Mouse (Mus musculus) right cerebral cortex, adult 18-20 months (tissue): ENCODE results near the gene Ids.
"Not testable (repeated sequence)": the region's sequence is repeated elsewhere in the genome, so short reads cannot be mapped to it uniquely, and the experiment has no call there.

Source experiments
- DNase-seq: peaks from one replicate; pipeline ENCODE4 v3.0.0; 2022; ENCODE audit warnings: mixed read lengths

Ids gene

DNA sequence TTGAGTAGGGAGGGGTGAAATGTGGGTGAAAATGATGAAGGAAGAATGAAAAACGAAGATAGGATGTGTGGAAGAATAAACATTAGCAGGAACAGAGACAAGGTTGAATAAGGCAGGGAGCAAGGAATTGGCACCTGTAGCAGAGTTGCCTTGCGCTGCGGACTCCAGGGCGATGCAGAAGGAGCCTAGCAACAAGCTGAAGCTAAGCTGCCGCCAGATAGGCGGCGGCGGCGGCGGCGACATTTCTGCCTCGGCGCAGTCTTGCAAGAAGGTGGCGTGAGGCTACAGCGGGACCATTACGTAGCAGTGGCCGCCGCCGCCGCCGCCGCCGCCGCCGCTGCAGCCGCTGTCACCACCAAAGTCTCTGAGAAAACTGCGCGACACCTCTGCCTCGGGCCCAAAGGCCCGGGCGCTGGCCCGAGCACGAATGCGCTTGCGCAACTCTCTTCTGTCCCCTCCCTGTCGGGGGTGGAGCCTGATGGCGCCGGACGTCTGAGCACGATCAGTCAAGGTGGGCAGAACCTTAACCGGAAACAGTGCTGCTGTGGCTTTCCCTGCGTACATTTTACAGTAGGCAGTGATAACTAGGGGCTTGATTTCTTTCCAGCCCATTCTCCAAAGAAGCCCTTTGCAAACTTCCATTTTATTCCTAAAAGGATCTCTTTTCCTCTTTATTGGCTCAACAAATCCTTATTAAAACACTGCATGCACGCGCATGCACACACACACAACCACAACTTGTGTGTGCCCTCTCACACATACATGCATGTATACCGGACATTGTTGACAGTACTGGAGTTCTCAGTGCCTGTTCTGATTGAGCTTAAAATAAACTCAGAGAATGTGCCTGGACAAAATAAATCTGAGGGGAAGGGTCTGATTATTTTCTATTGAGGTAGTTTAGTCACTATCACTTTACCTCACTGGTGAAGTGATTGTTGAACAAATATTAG, at the start of gene Ids:
Gene Ids, minus strand, starts transcription at position 424 of the 953 bp plus-strand sequence.
- peak; percentile 90 for DNase-seq

DNA sequence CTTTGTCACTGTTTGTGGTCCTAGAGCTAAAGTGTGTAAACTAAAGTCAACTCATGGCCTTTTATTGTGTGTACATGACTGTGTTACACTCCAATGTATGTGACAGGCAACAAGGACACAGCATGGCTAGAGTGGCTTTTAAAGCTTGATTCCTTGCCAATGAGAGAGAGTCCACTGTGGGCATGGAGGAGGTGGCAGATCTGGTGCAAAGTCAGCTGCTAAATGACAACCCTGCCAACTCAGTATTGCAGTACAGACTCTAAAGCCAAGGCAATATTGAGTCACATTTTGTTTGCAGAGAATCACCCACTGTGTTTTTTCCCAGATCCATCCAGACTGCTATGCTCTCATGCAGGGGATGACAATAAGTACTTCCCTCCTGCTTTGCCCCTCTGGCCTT, 27.8 kb upstream of the Ids start:
- not testable (repeated sequence) for DNase-seq

- DNase-seq, result no peak
Measured at GRCm38 (mm10) chrX:70385962-70386351, 21.1 kb upstream of the Ids start.

- peak; percentile 80 for DNase-seq
Measured at GRCm38 (mm10) chrX:70385276-70385961, 20.5 kb upstream of the Ids start, which contains the start of gene 1110012L19Rik. Gene 1110012L19Rik (plus strand): TSS chrX:70385877.

GRCm38 (mm10) chrX:70384917-70385275, 20.0 kb upstream of the Ids start:
- no peak for DNase-seq

DNA sequence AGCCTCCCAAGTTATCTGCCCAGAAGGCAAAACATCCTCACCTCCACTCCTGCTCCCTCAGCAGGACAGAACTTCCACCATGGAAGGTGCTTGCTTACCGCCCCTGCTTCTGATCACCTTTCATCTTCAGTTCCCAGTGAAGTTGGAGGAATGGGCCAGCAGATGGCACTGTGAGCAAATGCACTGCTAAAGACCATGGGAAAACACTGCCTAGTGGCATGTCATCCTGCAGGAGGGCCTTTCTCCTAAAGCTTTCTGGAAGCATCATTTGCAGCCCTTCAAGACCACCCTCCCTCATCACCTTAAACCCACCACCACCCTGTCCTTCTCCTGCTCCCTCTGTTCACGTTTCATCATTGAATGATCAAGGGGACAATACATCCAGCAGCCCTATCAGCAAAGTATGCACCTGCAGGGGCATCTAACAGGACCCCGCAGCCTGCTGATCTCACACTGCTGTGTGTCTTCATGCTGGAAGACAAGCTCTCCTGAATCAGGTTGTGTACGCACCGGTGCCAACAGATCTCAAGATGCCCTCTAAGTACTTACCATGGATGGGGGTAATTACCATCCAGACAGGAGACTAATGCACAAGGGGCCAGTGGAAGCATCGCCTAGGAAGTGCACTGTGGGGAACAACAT, 9.7 kb upstream of the Ids start:
- DNase-seq, result not testable (repeated sequence)

DNA sequence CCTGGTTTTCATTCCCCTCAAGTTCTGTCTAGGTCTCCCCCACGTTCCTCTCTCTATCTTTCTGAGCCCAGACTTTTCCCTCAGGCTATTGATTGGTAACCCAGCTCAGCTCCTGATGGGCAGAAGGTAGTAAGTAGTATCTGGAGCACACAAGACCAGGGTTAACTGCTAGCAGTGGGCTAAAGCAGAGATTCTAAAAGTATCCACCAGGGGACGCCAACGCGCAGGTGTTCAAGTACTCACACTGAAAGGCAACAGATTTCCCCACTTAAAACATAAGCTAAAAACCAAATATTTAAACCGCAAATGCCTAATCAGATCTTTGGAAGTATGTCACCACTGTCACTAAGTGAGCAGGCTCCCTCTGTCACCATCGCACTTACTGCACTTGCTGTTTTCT, 4.9 kb upstream of the Ids start:
- not testable (repeated sequence) for DNase-seq

- DNase-seq, result no peak
Measured at GRCm38 (mm10) chrX:70364202-70364601, 682 bp downstream of the Ids start.

DNA sequence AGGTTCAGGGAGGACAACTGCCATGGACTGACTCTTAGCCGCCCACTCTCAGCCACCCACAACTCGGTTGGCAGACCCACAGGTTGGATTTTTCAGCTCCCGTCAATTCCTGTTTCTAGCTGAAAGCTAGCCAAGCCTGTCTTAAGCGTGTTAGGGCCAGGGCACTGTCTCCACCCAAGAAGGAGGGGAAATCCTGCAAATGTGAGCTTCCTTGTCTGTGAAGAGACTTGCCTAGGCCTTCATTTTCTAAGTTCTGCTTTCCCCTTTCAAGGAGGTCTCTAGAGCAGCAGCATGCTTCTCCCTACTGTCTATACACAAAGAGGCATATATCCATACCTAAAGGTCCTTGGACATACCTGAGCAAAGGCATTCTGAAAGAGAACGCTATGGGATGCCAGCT, 1.4 kb downstream of the Ids start:
- DNase-seq, result peak; percentile 24

- DNase-seq, result peak; percentile 6
Measured at GRCm38 (mm10) chrX:70362985-70363384, 1.9 kb downstream of the Ids start.

GRCm38 (mm10) chrX:70330202-70330843, 34.6 kb downstream of the Ids start:
- DNase-seq, result peak; percentile 66

DNA sequence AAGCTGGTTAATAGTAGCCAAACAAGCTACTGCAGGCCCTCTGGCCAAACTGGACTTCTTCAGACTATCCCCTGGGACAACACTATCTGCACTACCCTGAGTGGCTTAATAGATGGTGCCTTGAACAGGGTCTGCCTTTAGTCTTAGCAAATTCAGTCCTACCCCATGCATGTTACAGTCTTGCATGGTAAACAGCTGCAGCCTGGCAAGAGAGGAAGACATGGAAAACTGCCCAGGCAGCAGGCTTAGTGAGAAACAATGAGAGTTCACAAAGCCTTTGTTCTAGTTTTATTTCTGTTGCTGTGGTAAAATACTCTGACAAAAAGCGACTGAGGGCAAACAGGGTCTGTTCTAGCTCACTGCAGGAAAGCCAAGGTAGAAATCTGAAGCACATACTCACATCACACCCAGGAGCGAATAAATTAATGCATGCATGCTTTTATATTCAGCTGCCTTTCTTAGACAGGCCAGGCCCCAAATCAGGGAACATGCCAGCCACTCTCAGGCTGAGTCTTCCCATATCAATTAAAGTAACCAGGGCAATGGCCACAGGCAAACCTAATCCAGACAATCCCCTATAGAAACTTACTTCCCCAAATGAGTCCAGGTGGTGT, 36.2 kb downstream of the Ids start:
- DNase-seq, result no peak

- DNase-seq, result no peak
Measured at GRCm38 (mm10) chrX:70327656-70328055, 37.2 kb downstream of the Ids start.

- DNase-seq, result no peak
Measured at GRCm38 (mm10) chrX:70319254-70319653, 45.6 kb downstream of the Ids start.

- no peak for DNase-seq
Measured at GRCm38 (mm10) chrX:70314949-70315641, 49.8 kb downstream of the Ids start.
